Mouse (Mus musculus) forebrain, embryonic 11.5 days (tissue): ENCODE measurements around the gene Sash1. TPM values are rescaled to one million over a fixed set of nuclear protein-coding genes. Genes with fewer than 3 reads are reported as not detected.

Experiments used
- ATAC-seq: fragments of 200-750 bp; cut with Nextera tagmentation; replicated peaks from 2 replicates; pipeline ENCODE4 v1.8.0; 2017; ENCODE audit warnings: moderate TSS enrichment; ENCODE audit not compliant: low FRiP score
- DNase-seq: peaks from one replicate; pipeline ENCODE4 v3.0.0-alpha.2; 2017; ENCODE audit warnings: low spot score
- H3K27ac ChIP-seq: fragments of 300-500 bp; sonication (generic); 2 replicates; pipeline ENCODE4 v1.5.1; 2014; ENCODE audit warnings: low read depth, low read length
- H3K27me3 ChIP-seq: fragments of 300-500 bp; sonication (generic); 2 replicates; pipeline ENCODE4 v1.6.1; 2014; ENCODE audit warnings: mild to moderate bottlenecking, low read length, mixed read lengths; ENCODE audit not compliant: control insufficient read depth, insufficient read depth
- H3K36me3 ChIP-seq: fragments of 300-500 bp; sonication (generic); 2 replicates; pipeline ENCODE4 v1.6.1; 2014; ENCODE audit warnings: mild to moderate bottlenecking, low read length, moderate library complexity, mixed read lengths; ENCODE audit not compliant: control insufficient read depth, insufficient read depth
- H3K4me1 ChIP-seq: fragments of 300-500 bp; sonication (generic); replicated peaks from 2 replicates; pipeline ENCODE4 v1.6.1; 2014; ENCODE audit warnings: low read length, mixed read lengths; ENCODE audit not compliant: control insufficient read depth, insufficient read depth
- H3K4me2 ChIP-seq: fragments of 300-500 bp; sonication (generic); 2 replicates; pipeline ENCODE4 v1.6.1; 2014; ENCODE audit warnings: low read depth, mild to moderate bottlenecking, low read length, moderate library complexity, mixed read lengths; ENCODE audit not compliant: severe bottlenecking
- H3K4me3 ChIP-seq: fragments of 300-500 bp; sonication (generic); 2 replicates; pipeline ENCODE4 v1.5.1; 2014; ENCODE audit warnings: low read depth, low read length
- H3K9ac ChIP-seq: fragments of 300-500 bp; sonication (generic); 2 replicates; pipeline ENCODE4 v1.6.1; 2014; ENCODE audit warnings: low read length
- H3K9me3 ChIP-seq: fragments of 300-500 bp; sonication (generic); 2 replicates; pipeline ENCODE4 v1.6.1; 2016; ENCODE audit warnings: low read length, mixed read lengths; ENCODE audit not compliant: control insufficient read depth
- WGBS: fragments of 180-500 bp; shearing (Covaris S2); extraction: QIAGEN DNeasy Blood & Tissue Kit; methylation state at CpG from one replicate; pipeline ENCODE4 v1.1.7; 2014; 5-methylcytosine and 5-hydroxymethylcytosine counted together
- polyA plus RNA-seq: library from polyadenylated mRNA; unstranded; fragments of >200 nt; fragmentation: Nextera tagmentation; extraction: Ambion mirVana; gene quantifications from 2 replicates; pipeline ENCODE4 v1.2.1, GENCODE M21; 2014

The Sash1 gene
- polyA plus RNA-seq, 1 experiment from 2014 or later, result 2.2 TPM

DNA sequence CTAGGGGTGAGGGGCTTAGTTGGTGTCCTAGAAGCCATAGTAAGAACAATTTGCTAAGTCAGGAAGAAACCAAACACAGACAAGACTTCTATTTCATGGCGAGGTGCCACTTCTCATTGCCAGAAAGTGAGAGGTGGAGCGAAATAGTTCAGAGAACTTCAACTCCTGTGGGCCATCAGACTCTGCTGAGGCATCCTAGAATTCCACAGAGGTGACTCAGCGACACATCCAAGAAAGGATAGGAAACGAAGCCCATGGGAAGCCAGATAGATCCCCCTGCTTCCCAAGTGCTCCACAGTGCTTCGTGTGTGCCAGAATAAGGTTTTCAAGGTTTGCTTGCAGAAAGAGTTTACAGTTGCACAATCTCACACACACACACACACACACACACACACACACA, 209.1 kb downstream of the Sash1 start:
- ATAC-seq, result no peak
- no peak overlapping the region for H3K9ac ChIP-seq
- 83% methylated on average over 5 of the region's 5 CpGs for WGBS
- H3K4me2 ChIP-seq, result no peak overlapping the region
- no peaks in the 10 kb centered on the region for H3K36me3 ChIP-seq
- H3K27me3 ChIP-seq, result no peaks in the 10 kb centered on the region
- no peak overlapping the region for H3K4me3 ChIP-seq
- H3K9me3 ChIP-seq, result no peaks in the 10 kb centered on the region
- no peak for DNase-seq
- H3K27ac ChIP-seq, result no peak overlapping the region
- H3K4me1 ChIP-seq, result no peaks in the 10 kb centered on the region
